Mouse (Mus musculus) G1E (cell line): ENCODE results near the gene Pwwp2a. TPM values are rescaled to one million over a fixed set of nuclear protein-coding genes. Genes with fewer than 3 reads are reported as not detected.

ENCODE experiments used
- ATAC-seq: 2 replicates; pipeline ENCODE4 v1.8.0; 2016; ENCODE audit warnings: mild to moderate bottlenecking; ENCODE audit not compliant: insufficient number of reproducible peaks, poor library complexity, low FRiP score, severe bottlenecking; ENCODE audit errors: extremely low read depth
- DNase-seq: peaks from one replicate; pipeline ENCODE4 v3.0.0; 2012; ENCODE audit warnings: low spot score
- H3K27me3 ChIP-seq: 2 replicates; pipeline ENCODE4 v1.6.1; 2012; ENCODE audit warnings: mild to moderate bottlenecking, low read length, inconsistent platforms; ENCODE audit not compliant: insufficient read depth
- H3K36me3 ChIP-seq: replicated peaks from 2 replicates; pipeline ENCODE3; 2012; ENCODE audit warnings: mild to moderate bottlenecking, inconsistent platforms
- H3K4me1 ChIP-seq: 2 replicates; pipeline ENCODE4 v1.6.1; 2012; ENCODE audit warnings: low read depth, low read length, inconsistent platforms, mixed read lengths; ENCODE audit not compliant: insufficient read depth
- H3K4me3 ChIP-seq: 2 replicates; pipeline ENCODE4 v1.5.1; 2012; ENCODE audit warnings: low read depth, mild to moderate bottlenecking, inconsistent platforms, low read length, moderate library complexity, mixed read lengths
- H3K9me3 ChIP-seq: replicated peaks from 2 replicates; pipeline ENCODE4 v1.6.1; 2012; ENCODE audit warnings: inconsistent platforms
- CTCF ChIP-seq: IDR thresholded peaks from 2 replicates; pipeline ENCODE4 v1.5.1; 2012; ENCODE audit warnings: low read depth, low read length, inconsistent platforms, mixed read lengths
- GATA1 ChIP-seq: IDR thresholded peaks from 2 replicates; pipeline ENCODE4 v1.6.1; 2012; ENCODE audit warnings: borderline replicate concordance, low read length, inconsistent platforms, mixed read lengths
- GATA2 ChIP-seq: IDR thresholded peaks from 2 replicates; pipeline ENCODE4 v1.6.1; 2012; ENCODE audit warnings: low read depth, low read length, inconsistent platforms, borderline replicate concordance
- POLR2AphosphoS5 ChIP-seq: IDR thresholded peaks from 2 replicates; pipeline ENCODE4 v1.6.1; 2012; ENCODE audit warnings: low read depth, low read length, inconsistent platforms; ENCODE audit not compliant: insufficient replicate concordance
- TAL1 ChIP-seq: conservative IDR thresholded peaks from 2 replicates; pipeline ENCODE4 v1.6.1; 2012; ENCODE audit warnings: low read depth, low read length, inconsistent platforms, mixed read lengths
- polyA plus RNA-seq: library from polyadenylated mRNA; stranded (reverse); fragments of >175 nt; gene quantifications from 2 replicates; pipeline ENCODE4 v1.2.3, GENCODE M21; 2012
- total RNA-seq, 2 experiments: library from RNA; stranded (forward) in 1 of 2; stranded (reverse) in 1 of 2; fragments of 200-1000 nt in 1 of 2; fragments of >200 nt in 1 of 2; fragmentation: Nextera tagmentation in 1 of 2; gene quantifications; 2 replicates each; pipeline ENCODE4 v1.2.3; 2014 to 2017

The Pwwp2a gene
- total and polyA plus RNA-seq, 3 experiments = 5.2 to 73.2 (median 38.2) TPM

DNA sequence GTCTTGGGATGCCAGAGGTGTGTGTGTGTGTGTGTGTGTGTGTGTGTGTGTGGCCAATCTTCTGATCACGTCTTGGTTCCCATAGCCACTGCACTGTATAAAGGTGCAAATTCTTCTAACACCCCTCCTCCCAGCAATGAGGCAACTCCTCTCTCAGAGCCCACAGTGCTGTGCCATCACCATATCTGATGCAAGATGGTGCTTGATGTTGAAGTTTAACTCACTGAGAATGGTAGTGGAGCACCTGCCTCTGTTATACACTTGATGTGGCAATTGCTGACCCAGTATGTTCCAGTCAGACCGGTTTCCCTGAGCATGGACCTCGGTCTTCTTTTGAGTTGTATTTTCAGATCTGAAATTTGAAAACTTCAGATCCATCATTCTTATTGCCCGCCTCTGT is 88.3 kb downstream of the Pwwp2a start:
- DNase-seq = no peak
- H3K27me3 ChIP-seq = peaks cover 9% of the 10 kb centered on the region
- TF ChIP-seq GATA2 = no peak
- TF ChIP-seq CTCF = no peak
- TF ChIP-seq TAL1 = no peak
- TF ChIP-seq GATA1 = no peak
- TF ChIP-seq POLR2AphosphoS5 = no peak
- ATAC-seq = no peak
- H3K4me3 ChIP-seq = no peak overlapping the region
- H3K4me1 ChIP-seq = peaks cover 4% of the 10 kb centered on the region
- H3K36me3 ChIP-seq = no peaks in the 10 kb centered on the region
- no peaks in the 10 kb centered on the region for H3K9me3 ChIP-seq

Other genes with a start within 250 kb of the Pwwp2a start
- 40.8 and 42.8 TPM in 2 replicates for gene Slu7, start 248.3 kb upstream of the Pwwp2a start, total RNA-seq (2014; fragmentation: Nextera tagmentation)
- 55.4 and 63.1 TPM in 2 replicates for gene Slu7, start 248.3 kb upstream of the Pwwp2a start, total RNA-seq (2017)
- gene Slu7, start 248.3 kb upstream of the Pwwp2a start, polyA plus RNA-seq = 4.0 and 5.2 TPM in 2 replicates
- gene C1qtnf2, start 207.7 kb upstream of the Pwwp2a start, total RNA-seq (2014; fragmentation: Nextera tagmentation) = not detected in 2 replicates
- gene C1qtnf2, start 207.7 kb upstream of the Pwwp2a start, total RNA-seq (2017) = not detected in 2 replicates
- not detected in 2 replicates for gene C1qtnf2, start 207.7 kb upstream of the Pwwp2a start, polyA plus RNA-seq
- gene Ccnjl, start 153.2 kb upstream of the Pwwp2a start, total RNA-seq (2014; fragmentation: Nextera tagmentation) = not detected in 2 replicates
- 0.16 TPM in 1 of 2 replicates, not detected in the other for gene Ccnjl, start 153.2 kb upstream of the Pwwp2a start, total RNA-seq (2017)
- gene Ccnjl, start 153.2 kb upstream of the Pwwp2a start, polyA plus RNA-seq = not detected in 2 replicates
- gene 4933415A04Rik, start 95.0 kb upstream of the Pwwp2a start, total RNA-seq (2014; fragmentation: Nextera tagmentation) = not detected in 2 replicates
- gene 4933415A04Rik, start 95.0 kb upstream of the Pwwp2a start, total RNA-seq (2017) = not detected in 2 replicates
- gene 4933415A04Rik, start 95.0 kb upstream of the Pwwp2a start, polyA plus RNA-seq = not detected in 2 replicates
- gene Fabp6, start 80.5 kb upstream of the Pwwp2a start, total RNA-seq (2014; fragmentation: Nextera tagmentation) = not detected in 2 replicates
- gene Fabp6, start 80.5 kb upstream of the Pwwp2a start, total RNA-seq (2017) = not detected in 2 replicates
- not detected in 2 replicates for gene Fabp6, start 80.5 kb upstream of the Pwwp2a start, polyA plus RNA-seq
- 84.7 and 85.4 TPM in 2 replicates for gene Ttc1, start 66.0 kb downstream of the Pwwp2a start, total RNA-seq (2014; fragmentation: Nextera tagmentation)
- 83.9 and 88.3 TPM in 2 replicates for gene Ttc1, start 66.0 kb downstream of the Pwwp2a start, total RNA-seq (2017)
- gene Ttc1, start 66.0 kb downstream of the Pwwp2a start, polyA plus RNA-seq = 14.0 and 19.9 TPM in 2 replicates
- gene Adra1b, start 219.2 kb downstream of the Pwwp2a start, total RNA-seq (2014; fragmentation: Nextera tagmentation) = not detected in 2 replicates
- gene Adra1b, start 219.2 kb downstream of the Pwwp2a start, total RNA-seq (2017) = 0.06 and 0.11 TPM in 2 replicates
- not detected in 2 replicates for gene Adra1b, start 219.2 kb downstream of the Pwwp2a start, polyA plus RNA-seq